Mouse (Mus musculus) midbrain, embryonic 13.5 days (tissue): ENCODE measurements around the gene Golph3. TPM values are rescaled to one million over a fixed set of nuclear protein-coding genes. Genes with fewer than 3 reads are reported as not detected.

Experiments used
- ATAC-seq: fragments of 200-750 bp; cut with Nextera tagmentation; 2 replicates; pipeline ENCODE4 v1.8.0; 2017; ENCODE audit warnings: mild to moderate bottlenecking, moderate TSS enrichment, moderate library complexity
- H3K27ac ChIP-seq: fragments of 300-500 bp; sonication (generic); 2 replicates; pipeline ENCODE4 v1.5.1; 2015; ENCODE audit warnings: inconsistent platforms, mild to moderate bottlenecking, moderate library complexity
- H3K27me3 ChIP-seq: fragments of 300-500 bp; sonication (generic); 2 replicates; pipeline ENCODE4 v1.6.1; 2015; ENCODE audit warnings: mild to moderate bottlenecking, inconsistent platforms
- H3K36me3 ChIP-seq: fragments of 300-500 bp; sonication (generic); 2 replicates; pipeline ENCODE4 v1.6.1; 2015; ENCODE audit warnings: mild to moderate bottlenecking, inconsistent platforms
- H3K4me1 ChIP-seq: fragments of 300-500 bp; sonication (generic); replicated peaks from 2 replicates; pipeline ENCODE4 v1.6.1; 2015; ENCODE audit warnings: inconsistent platforms
- H3K4me2 ChIP-seq: fragments of 300-500 bp; sonication (generic); replicated peaks from 2 replicates; pipeline ENCODE4 v1.6.1; 2015; ENCODE audit warnings: moderate library complexity, mild to moderate bottlenecking, inconsistent platforms
- H3K4me3 ChIP-seq: fragments of 300-500 bp; sonication (generic); replicated peaks from 2 replicates; pipeline ENCODE4 v1.5.1; 2015; ENCODE audit warnings: mild to moderate bottlenecking, inconsistent platforms
- H3K9ac ChIP-seq: fragments of 300-500 bp; sonication (generic); replicated peaks from 2 replicates; pipeline ENCODE4 v1.6.1; 2015; ENCODE audit warnings: mild to moderate bottlenecking, inconsistent platforms
- H3K9me3 ChIP-seq: fragments of 300-500 bp; sonication (generic); 2 replicates; pipeline ENCODE4 v1.6.1; 2016; ENCODE audit warnings: mild to moderate bottlenecking, inconsistent platforms
- WGBS: fragments of 180-500 bp; shearing (Covaris S2); methylation state at CpG from one replicate; pipeline ENCODE4 v1.1.7; 2015; 5-methylcytosine and 5-hydroxymethylcytosine counted together
- polyA plus RNA-seq: library from polyadenylated mRNA; unstranded; fragments of >200 nt; fragmentation: Nextera tagmentation; extraction: Ambion mirVana; gene quantifications from 2 replicates; pipeline ENCODE4 v1.2.1, GENCODE M21; 2015

The Golph3 gene
- polyA plus RNA-seq, 1 experiment from 2014 or later, result 70.8 TPM

DNA sequence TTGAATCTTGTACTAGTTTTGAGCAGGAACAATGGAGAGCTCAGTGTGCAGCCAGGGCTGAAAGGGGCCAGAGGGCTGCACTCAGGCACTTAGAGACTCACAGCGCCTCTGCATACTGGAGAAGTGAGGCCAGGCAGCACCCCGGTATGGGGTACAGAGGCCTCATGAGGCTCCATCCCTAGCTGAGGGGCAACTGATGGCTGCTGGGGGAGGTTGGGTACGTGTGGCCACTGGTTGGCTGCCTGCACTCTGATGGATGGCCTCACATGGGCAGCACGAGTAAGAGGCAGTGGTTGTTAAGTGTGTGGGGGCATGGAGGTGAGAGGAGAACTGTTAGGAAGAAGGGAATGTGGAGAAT lies 20.1 kb downstream of the Golph3 start:
- H3K27me3 ChIP-seq, result no peaks in the 10 kb centered on the region
- no peak overlapping the region for H3K4me3 ChIP-seq
- peak; percentile 80 for ATAC-seq
- peak overlapping the region; percentile 54 for H3K27ac ChIP-seq
- peaks cover 16% of the 10 kb centered on the region for H3K4me1 ChIP-seq
- peaks cover 17% of the 10 kb centered on the region for H3K36me3 ChIP-seq
- H3K4me2 ChIP-seq, result no peak overlapping the region
- WGBS, result 9% methylated on average over 4 of the region's 4 CpGs
- H3K9me3 ChIP-seq, result no peaks in the 10 kb centered on the region
- no peak overlapping the region for H3K9ac ChIP-seq

DNA sequence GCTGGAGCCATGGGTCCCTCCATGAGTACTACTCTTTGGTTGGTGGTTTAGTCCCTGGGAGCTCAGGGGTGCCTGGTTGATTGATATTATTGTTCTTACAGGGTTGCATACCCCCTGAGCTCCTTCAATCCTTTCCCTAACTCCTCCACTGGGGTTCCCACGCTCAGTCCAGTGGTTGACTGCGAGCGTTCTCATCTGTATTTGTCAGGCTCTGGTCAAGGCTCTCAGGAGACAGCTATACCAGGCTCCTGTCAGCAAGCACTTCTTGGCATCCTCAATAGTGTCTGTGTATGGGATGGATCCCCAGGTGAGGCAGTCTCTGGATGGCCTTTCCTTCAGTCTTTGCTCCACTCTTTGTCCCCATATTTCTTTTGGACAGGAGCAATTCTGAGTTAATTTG lies 25.7 kb downstream of the Golph3 start:
- WGBS, result 99% methylated on average over 3 of the region's 3 CpGs
- no peak overlapping the region for H3K27ac ChIP-seq

DNA sequence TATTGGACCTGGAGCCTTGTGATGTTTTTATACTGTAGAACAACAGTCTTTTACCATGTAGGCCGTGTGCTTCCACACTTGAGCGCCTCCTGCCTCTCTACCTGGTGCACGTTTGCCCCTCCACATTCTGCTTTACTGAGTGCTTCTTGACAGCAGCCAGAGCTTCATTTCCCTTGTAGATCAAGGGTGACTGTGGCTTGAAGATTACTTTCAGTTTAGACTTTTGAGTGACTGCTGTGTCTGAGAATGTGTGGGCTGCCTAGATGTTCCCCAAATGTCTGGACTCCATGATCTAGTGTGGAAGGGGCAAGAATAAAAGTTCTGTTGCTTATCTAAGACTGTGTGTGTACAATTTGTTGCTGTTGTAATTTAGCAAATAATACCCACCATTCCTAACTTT lies 27.7 kb downstream of the Golph3 start:
- no peaks in the 10 kb centered on the region for H3K27me3 ChIP-seq
- H3K4me2 ChIP-seq, result no peak overlapping the region
- no peak overlapping the region for H3K4me3 ChIP-seq
- no peaks in the 10 kb centered on the region for H3K4me1 ChIP-seq
- 82% methylated on average over 3 of the region's 3 CpGs for WGBS
- no peaks in the 10 kb centered on the region for H3K9me3 ChIP-seq
- ATAC-seq, result no peak
- no peak overlapping the region for H3K27ac ChIP-seq
- H3K36me3 ChIP-seq, result peaks cover 42% of the 10 kb centered on the region
- H3K9ac ChIP-seq, result no peak overlapping the region

More for the DNA sequence above, 25.7 kb downstream of the Golph3 start:
- Histone ChIP-seq H3K4me1 (peaks cover under 1% of the 10 kb centered on the region; the same call in 1 of the 2 replicates), H3K4me2 (no peak overlapping the region), H3K27me3 (no peaks in the 10 kb centered on the region), H3K36me3 (peaks cover 36% of the 10 kb centered on the region), H3K9me3 (no peaks in the 10 kb centered on the region), H3K4me3 (no peak overlapping the region), H3K9ac (no peak overlapping the region)
- ATAC-seq, result no peak

DNA sequence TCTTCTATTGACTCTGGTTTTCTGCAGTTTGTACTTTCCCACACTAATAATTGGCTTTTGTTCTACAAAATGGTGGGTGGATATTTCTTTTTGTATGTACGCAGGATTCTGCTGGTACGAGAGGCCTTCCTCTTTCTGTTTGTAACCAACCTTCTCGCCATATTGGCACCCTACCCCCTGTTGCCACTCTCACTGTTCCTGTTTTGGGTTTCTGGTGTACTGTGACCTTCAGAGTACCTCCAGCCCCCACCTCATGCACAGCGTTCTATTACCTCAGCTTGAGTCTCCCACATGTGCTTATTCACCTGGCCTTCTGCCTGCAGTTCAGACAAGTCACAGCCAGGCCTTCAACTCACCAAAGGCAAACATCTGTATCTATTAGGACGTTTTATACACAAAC lies 28.6 kb downstream of the Golph3 start:
- H3K9me3 ChIP-seq, result no peaks in the 10 kb centered on the region
- no peaks in the 10 kb centered on the region for H3K27me3 ChIP-seq
- H3K4me2 ChIP-seq, result no peak overlapping the region
- WGBS, result 94% methylated on average over 5 of the region's 5 CpGs
- no peak overlapping the region for H3K9ac ChIP-seq
- peaks cover 42% of the 10 kb centered on the region for H3K36me3 ChIP-seq
- H3K4me3 ChIP-seq, result no peak overlapping the region
- no peak for ATAC-seq
- H3K27ac ChIP-seq, result no peak overlapping the region
- H3K4me1 ChIP-seq, result no peaks in the 10 kb centered on the region

DNA sequence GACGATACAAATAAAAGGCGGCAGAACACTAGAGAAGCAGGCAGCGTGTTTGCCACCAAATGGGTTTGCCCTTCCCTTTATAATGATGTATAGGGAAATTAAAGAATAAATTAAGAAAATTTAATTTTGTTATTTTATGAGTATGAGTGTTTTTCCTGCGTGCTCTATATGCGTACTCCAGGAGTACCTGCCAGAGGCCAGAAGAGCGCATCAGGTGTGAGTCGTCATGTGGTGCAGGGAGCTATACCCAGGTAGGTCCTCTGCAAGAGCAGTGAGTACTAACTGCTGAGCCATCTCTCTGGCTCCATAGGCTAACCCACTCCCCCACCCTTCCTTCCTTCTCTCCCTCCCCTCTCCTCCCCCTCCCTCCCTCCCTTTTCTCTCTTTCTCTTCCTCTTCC lies 30.2 kb downstream of the Golph3 start:
- no peak overlapping the region for H3K9ac ChIP-seq
- H3K27me3 ChIP-seq, result no peaks in the 10 kb centered on the region
- no peak overlapping the region for H3K27ac ChIP-seq
- H3K36me3 ChIP-seq, result peaks cover 55% of the 10 kb centered on the region
- H3K4me1 ChIP-seq, result no peaks in the 10 kb centered on the region
- H3K9me3 ChIP-seq, result no peaks in the 10 kb centered on the region
- no peak overlapping the region for H3K4me2 ChIP-seq
- peak; percentile 66; the same call in 1 of the 2 replicates for ATAC-seq
- WGBS, result 96% methylated on average over 7 of the region's 7 CpGs
- no peak overlapping the region for H3K4me3 ChIP-seq

DNA sequence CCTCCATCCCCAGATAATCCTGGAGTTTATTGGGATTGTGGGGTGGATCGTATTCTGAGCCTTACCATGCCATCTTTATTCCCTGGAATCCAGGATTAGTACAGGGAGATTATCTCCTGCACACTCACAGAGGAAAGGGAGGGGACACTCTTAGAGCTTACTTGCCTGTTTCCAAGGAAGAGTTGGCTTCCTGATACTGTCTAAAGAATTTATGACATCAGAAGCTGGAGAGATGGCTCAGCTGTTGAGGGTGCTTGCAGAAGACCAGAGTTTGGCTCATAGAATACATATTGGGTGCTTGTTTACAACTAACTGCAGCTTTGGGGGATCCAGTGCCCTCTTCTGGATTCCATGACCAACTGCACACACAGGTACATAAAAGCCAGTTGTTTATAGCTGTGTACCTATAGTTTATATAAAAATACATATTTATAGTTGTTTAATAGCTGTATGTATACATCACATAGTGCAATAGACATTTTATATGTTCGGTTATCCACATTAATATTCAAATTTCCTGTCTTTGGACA lies 33.1 kb downstream of the Golph3 start:
- H3K9me3 ChIP-seq, result no peaks in the 10 kb centered on the region
- H3K4me2 ChIP-seq, result no peak overlapping the region
- no peak overlapping the region for H3K9ac ChIP-seq
- H3K4me3 ChIP-seq, result no peak overlapping the region
- WGBS, result 84% methylated on average over 2 of the region's 2 CpGs
- H3K27ac ChIP-seq, result no peak overlapping the region
- H3K36me3 ChIP-seq, result peaks cover 51% of the 10 kb centered on the region
- ATAC-seq, result no peak
- no peaks in the 10 kb centered on the region for H3K27me3 ChIP-seq
- no peaks in the 10 kb centered on the region for H3K4me1 ChIP-seq

DNA sequence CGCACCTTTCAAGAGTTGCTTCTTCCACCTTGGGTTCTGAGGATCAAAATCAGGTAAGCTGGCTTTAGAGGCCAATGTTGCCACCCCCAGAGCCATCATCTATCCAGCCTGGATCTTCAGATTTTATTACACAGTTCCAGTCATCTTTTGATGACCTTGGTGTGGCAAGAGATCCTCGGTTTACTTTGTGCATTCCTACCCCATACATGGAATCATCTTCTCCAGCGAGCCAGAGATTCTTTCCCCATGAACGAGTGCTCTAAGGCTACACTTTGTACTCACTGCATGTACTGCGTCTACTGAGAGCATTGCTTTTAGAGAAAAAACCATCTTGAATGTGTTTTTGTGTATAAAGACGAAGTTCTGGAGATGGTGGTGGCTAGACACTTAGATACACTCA lies 34.0 kb downstream of the Golph3 start:
- no peak overlapping the region for H3K9ac ChIP-seq
- H3K27ac ChIP-seq, result no peak overlapping the region
- ATAC-seq, result no peak
- no peaks in the 10 kb centered on the region for H3K27me3 ChIP-seq
- H3K9me3 ChIP-seq, result no peaks in the 10 kb centered on the region
- WGBS, result 90% methylated on average over 6 of the region's 6 CpGs
- H3K4me2 ChIP-seq, result no peak overlapping the region
- H3K4me1 ChIP-seq, result no peaks in the 10 kb centered on the region
- peaks cover 44% of the 10 kb centered on the region for H3K36me3 ChIP-seq
- no peak overlapping the region for H3K4me3 ChIP-seq

DNA sequence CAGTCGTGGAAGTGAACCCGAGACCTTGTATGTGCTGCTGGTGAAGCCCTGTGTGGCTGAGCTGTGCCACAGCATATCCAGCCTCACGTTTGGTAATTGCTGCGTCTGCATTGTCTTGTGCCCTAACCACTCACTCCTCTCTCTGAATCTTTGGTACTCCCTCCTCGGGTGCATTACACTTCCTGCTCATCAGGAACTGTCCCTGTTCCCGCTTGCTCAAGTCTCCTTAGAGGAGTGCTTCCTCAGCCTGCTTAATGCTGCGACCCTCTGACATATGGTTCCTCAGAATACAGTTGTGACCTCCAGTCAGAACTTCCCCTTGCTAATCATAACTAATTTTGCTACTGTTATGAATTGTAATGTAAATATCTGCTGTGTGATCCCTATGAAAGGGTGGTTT lies 34.7 kb downstream of the Golph3 start:
- Histone ChIP-seq H3K36me3 (peaks cover 44% of the 10 kb centered on the region), H3K9ac (no peak overlapping the region), H3K27me3 (no peaks in the 10 kb centered on the region), H3K4me2 (no peak overlapping the region), H3K4me1 (no peaks in the 10 kb centered on the region), H3K9me3 (no peaks in the 10 kb centered on the region), H3K4me3 (no peak overlapping the region), H3K27ac (no peak overlapping the region)
- WGBS, result 84% methylated on average over 7 of the region's 7 CpGs
- no peak for ATAC-seq

DNA sequence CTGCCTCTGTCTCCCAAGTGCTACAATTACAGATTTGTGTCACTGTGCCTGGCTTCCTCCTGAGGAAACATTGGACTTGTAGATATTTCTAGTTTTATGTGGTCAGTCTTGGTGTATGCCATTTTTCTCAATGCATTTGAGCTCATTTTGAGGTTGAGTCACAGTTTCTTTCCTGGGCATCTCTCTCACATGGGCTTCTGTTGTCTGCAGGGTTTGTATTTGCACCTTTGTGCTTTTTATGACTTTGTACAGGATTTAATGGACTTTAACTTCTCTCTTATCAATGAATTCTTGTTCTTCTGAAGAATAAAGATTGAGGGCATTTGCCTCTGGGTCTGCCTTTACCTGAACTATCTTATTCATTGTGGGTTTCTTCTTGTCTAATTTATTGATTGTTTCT lies 36.2 kb downstream of the Golph3 start:
- Histone ChIP-seq H3K4me1 (no peaks in the 10 kb centered on the region), H3K36me3 (peaks cover 32% of the 10 kb centered on the region), H3K4me2 (no peak overlapping the region), H3K9me3 (no peaks in the 10 kb centered on the region), H3K4me3 (no peak overlapping the region), H3K9ac (no peak overlapping the region), H3K27me3 (no peaks in the 10 kb centered on the region), H3K27ac (no peak overlapping the region; the same call in 1 of the 2 replicates)
- ATAC-seq, result no peak

DNA sequence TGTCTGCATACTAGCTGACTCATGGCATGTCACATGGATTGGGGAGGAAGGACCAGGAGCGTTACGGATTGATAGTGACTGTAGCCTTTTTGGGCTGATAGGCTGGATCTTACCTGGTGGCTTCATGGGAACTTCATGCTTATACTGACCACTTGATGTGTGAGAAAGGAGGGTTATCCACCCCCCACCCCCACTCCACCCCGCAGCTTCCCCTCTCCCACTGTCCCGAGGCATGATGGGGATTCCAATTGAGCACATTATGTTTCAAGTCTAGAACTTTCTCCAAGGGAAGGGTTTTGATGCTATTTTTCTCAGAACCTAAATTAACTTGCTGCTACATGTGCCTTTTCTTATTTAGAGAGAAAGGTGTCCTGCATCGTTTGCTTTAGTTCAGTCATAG lies 37.1 kb downstream of the Golph3 start:
- H3K36me3 ChIP-seq, result peaks cover 27% of the 10 kb centered on the region
- H3K9ac ChIP-seq, result no peak overlapping the region
- H3K4me1 ChIP-seq, result no peaks in the 10 kb centered on the region
- no peak overlapping the region for H3K27ac ChIP-seq
- H3K4me2 ChIP-seq, result no peak overlapping the region
- no peaks in the 10 kb centered on the region for H3K27me3 ChIP-seq
- H3K9me3 ChIP-seq, result no peaks in the 10 kb centered on the region
- WGBS, result 99% methylated on average over 5 of the region's 5 CpGs
- ATAC-seq, result peak; percentile 52; the same call in 1 of the 2 replicates
- H3K4me3 ChIP-seq, result no peak overlapping the region

DNA sequence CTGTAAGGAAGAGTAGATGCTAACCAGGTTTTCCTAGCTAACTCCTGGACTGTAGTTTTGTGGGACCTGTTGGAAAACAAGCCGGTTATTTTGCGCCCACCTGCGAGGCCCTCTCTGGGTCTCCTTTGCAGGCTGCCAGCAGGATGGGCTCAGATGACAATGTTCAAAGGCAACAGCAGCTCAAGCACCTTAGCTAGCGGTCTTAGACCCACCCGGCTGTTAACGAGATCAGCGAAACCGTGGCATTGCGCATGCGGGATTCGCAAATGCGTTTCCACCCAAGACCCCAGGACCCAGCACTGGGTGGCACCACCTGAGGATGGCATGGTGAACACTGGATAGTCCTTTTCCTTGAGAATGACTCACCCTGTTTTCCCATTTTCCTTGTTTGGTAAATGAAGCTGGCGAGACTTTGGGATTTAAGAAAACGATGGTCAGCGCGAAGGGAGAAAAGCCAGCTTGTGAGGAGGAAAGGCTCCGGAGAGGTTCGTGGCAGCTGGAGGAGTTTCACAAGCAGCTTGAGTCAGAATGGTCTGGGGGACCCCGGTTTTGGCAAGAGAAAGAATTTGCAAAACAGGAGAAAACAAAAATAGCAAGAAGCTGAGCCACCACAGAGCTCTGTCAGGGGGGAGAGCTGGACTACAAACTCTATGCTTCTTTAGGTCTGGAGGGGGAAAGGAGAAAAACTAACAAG lies 39.4 kb downstream of the Golph3 start:
- Histone ChIP-seq H3K36me3 (peaks cover 9% of the 10 kb centered on the region), H3K9me3 (no peaks in the 10 kb centered on the region), H3K4me3 (no peak overlapping the region), H3K27ac (no peak overlapping the region), H3K4me2 (no peak overlapping the region), H3K4me1 (peaks cover 5% of the 10 kb centered on the region), H3K27me3 (no peaks in the 10 kb centered on the region), H3K9ac (no peak overlapping the region)
- ATAC-seq, result no peak
- WGBS, result 79% methylated on average over 19 of the region's 19 CpGs

DNA sequence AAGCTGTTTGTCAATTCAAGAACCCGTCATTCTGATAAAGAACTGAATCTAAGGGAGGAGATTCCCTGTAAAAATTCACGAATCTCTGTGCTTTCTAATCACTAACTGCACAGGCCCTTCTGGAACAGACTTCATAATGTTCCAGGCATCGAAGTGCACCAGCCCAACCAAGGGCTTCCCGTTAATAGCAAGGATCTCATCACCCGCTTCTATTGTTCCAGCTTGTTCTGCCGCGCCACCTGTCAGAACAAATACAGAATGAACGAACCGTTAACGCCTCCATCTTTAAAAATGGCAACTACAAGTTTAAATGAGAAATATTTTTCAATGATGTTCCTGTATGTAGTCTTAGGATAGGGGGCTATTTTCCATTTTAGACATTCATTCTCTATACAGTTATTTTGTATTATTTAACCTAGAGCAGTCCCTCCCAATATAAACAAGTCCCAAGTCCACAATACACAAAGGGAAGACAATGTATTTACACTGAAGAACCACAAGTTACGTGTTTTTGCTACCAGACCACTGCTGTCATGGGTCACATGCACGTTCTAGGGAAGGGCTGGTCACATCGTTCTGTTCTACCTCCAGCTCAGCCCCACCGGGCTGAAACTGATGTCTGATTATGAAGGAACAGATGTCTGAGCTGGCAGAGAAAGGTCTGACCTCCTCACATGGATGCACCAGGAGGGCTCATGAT lies 40.9 kb downstream of the Golph3 start:
- H3K9me3 ChIP-seq, result no peaks in the 10 kb centered on the region
- H3K4me2 ChIP-seq, result no peak overlapping the region
- H3K4me3 ChIP-seq, result no peak overlapping the region
- no peak overlapping the region for H3K9ac ChIP-seq
- H3K27me3 ChIP-seq, result no peaks in the 10 kb centered on the region
- 88% methylated on average over 14 of the region's 14 CpGs for WGBS
- H3K36me3 ChIP-seq, result no peaks in the 10 kb centered on the region; the same call in 1 of the 2 replicates
- H3K4me1 ChIP-seq, result peaks cover 16% of the 10 kb centered on the region
- no peak overlapping the region for H3K27ac ChIP-seq
- no peak for ATAC-seq
